Mouse (Mus musculus): ENCODE measurements around the gene Mfsd1. TPM values are rescaled to one million over a fixed set of nuclear protein-coding genes. Genes with fewer than 3 reads are reported as not detected.

Gene Mfsd1
- total and polyA plus RNA-seq, 3 experiments: 44.3 to 95.7 (median 56.8) TPM

DNA sequence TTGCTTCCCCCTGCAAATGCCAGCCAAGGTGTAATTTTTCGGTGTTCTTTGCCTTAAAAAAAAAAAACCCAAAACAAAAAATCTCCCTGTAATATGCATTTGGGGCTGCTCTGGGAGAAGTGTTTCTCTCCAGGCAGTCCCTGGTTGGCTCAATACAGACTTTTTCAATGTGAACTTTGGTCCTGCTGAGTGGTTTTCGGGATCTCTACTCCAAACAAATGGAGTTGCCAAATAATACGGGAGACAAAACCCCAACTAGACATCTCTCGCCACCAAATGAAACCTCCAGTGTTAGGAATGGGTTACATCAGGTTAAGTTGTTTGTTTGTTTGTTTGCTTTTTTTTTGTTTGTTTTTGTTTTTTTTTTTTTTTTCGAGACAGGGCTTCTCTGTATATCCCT, 27.3 kb upstream of the Mfsd1 start:
- DNase-seq (ENCODE audit: extremely low read depth): no peak
- Histone ChIP-seq H3K4me2 (ENCODE audit: insufficient read depth, low read depth, poor library complexity, severe bottlenecking) (0 out of 2 replicates have a peak overlapping the region, but pooled peaks have one; percentile 8), H3K36me3 (replicated peaks in 1 of 2; ENCODE audit: control insufficient read depth in 1 of 2, insufficient read depth in 1 of 2, low read length in 1 of 2) (no peaks in the 10 kb centered on the region), H3K9ac (ENCODE audit: insufficient read depth, low read depth) (no peak overlapping the region), H3K4me1 (ENCODE audit: control insufficient read depth in 1 of 2, insufficient read depth in 2 of 2) (peaks cover 6 to 60% of the 10 kb centered on the region in 2 experiments), H3K4me3 (replicated peaks in 1 of 3; ENCODE audit: low read depth in 2 of 3, low read length in 2 of 3, poor library complexity in 1 of 3) (no peak overlapping the region), H3K79me2 (replicated peaks; ENCODE audit: control insufficient read depth, extremely low read depth, insufficient read depth, poor library complexity, severe bottlenecking) (no peaks in the 10 kb centered on the region), H3K27me3 (replicated peaks) (no peaks in the 10 kb centered on the region), H3K9me3 (replicated peaks; ENCODE audit: low read length) (no peaks in the 10 kb centered on the region), H3K27ac (ENCODE audit: insufficient read depth, low read depth) (no peak overlapping the region)
- in situ Hi-C loops (cut with MboI; ENCODE audit: low pct_ligation_motif_present, low pct_unique_long_range_greater_than_20kb, low sequenced_read_pairs): no loop called here
- no peak for TF ChIP-seq HCFC1 (IDR thresholded peaks at IDR 0.05; ENCODE audit: low read depth, low read length)
- TF ChIP-seq TCF12 (IDR thresholded peaks at IDR 0.05; ENCODE audit: low read depth, low read length): no peak
- TF ChIP-seq EP300 (IDR thresholded peaks at IDR 0.05; ENCODE audit: low read length): no peak
- no peak for TF ChIP-seq MXI1 (IDR thresholded peaks at IDR 0.05; ENCODE audit: low read depth, low read length)
- TF ChIP-seq NELFE (IDR thresholded peaks at IDR 0.05; ENCODE audit: low read depth, low read length): no peak
- TF ChIP-seq RCOR1 (conservative IDR thresholded peaks at IDR 0.05; ENCODE audit: low read depth, low read length): no peak
- TF ChIP-seq IRF4 (IDR thresholded peaks at IDR 0.05; ENCODE audit: low read depth, low read length): no peak
- dilution Hi-C loops (cut with MboI; ENCODE audit: extremely low pct_ligation_motif_present, extremely low pct_unique_long_range_greater_than_20kb, low sequenced_read_pairs): no loop called here

DNA sequence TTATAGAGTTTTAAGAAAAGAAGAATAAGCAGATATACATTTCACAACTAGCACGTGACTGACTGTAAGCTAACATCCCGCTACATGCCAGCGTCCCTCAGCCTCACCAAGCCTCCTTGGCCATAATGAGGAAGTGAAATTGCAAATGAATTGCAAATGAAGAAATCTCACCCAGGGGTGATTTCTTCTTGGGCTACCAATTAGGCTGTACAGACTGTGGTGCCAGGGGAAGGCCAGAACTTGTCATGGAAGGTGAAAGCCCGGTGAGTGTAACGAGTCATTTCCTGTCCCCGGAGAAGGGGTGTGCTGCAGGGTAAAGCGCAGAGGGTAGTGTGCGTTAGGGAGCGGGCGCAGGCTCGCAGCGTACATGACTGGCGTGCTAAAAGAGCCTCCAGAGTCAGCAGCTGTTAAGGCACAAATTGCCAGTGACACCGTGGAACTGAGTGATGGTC, 25.3 kb upstream of the Mfsd1 start:
- Histone ChIP-seq H3K4me3 (replicated peaks in 1 of 3; ENCODE audit: low read depth in 2 of 3, low read length in 2 of 3, poor library complexity in 1 of 3) (peak overlapping the region in 2 of 3 experiments; percentile 12 to 50), H3K27me3 (replicated peaks) (no peaks in the 10 kb centered on the region), H3K79me2 (replicated peaks; ENCODE audit: control insufficient read depth, extremely low read depth, insufficient read depth, poor library complexity, severe bottlenecking) (no peaks in the 10 kb centered on the region), H3K27ac (ENCODE audit: insufficient read depth, low read depth) (no peak overlapping the region), H3K4me1 (ENCODE audit: control insufficient read depth in 1 of 2, insufficient read depth in 2 of 2) (peaks cover 6 to 73% of the 10 kb centered on the region in 2 experiments), H3K9me3 (replicated peaks; ENCODE audit: low read length) (no peaks in the 10 kb centered on the region), H3K9ac (ENCODE audit: insufficient read depth, low read depth) (peak overlapping the region; percentile 34), H3K36me3 (replicated peaks in 1 of 2; ENCODE audit: control insufficient read depth in 1 of 2, insufficient read depth in 1 of 2, low read length in 1 of 2) (no peaks in the 10 kb centered on the region), H3K4me2 (ENCODE audit: insufficient read depth, low read depth, poor library complexity, severe bottlenecking) (peak overlapping the region; percentile 33)
- dilution Hi-C loops (cut with MboI; ENCODE audit: extremely low pct_ligation_motif_present, extremely low pct_unique_long_range_greater_than_20kb, low sequenced_read_pairs) (no loop called here), in situ Hi-C loops (cut with MboI; ENCODE audit: low pct_ligation_motif_present, low pct_unique_long_range_greater_than_20kb, low sequenced_read_pairs) (no loop called here)
- DNase-seq (ENCODE audit: extremely low read depth): peak; percentile 95
- TF ChIP-seq SIN3A (IDR thresholded peaks at IDR 0.05; ENCODE audit: low read length): 0 out of 2 replicates have a peak, but pooled peaks have one; percentile 23
- no peak for TF ChIP-seq UBTF (IDR thresholded peaks at IDR 0.05; ENCODE audit: low read depth, low read length)
- TF ChIP-seq IRF4 (IDR thresholded peaks at IDR 0.05; ENCODE audit: low read depth, low read length): peak; percentile 84
- peak; percentile 21; the same call in 1 of the 2 replicates for TF ChIP-seq JUND (conservative IDR thresholded peaks at IDR 0.05; ENCODE audit: low read depth, low read length)
- peak; percentile 99 for TF ChIP-seq BHLHE40 (IDR thresholded peaks at IDR 0.05; ENCODE audit: low read depth, low read length)
- no peak for TF ChIP-seq MAFK (IDR thresholded peaks at IDR 0.05; ENCODE audit: insufficient replicate concordance, low read length)
- TF ChIP-seq PAX5 (IDR thresholded peaks at IDR 0.05; ENCODE audit: low read length): no peak
- peak; percentile 27; the same call in 1 of the 2 replicates for TF ChIP-seq MXI1 (IDR thresholded peaks at IDR 0.05; ENCODE audit: low read depth, low read length)
- TF ChIP-seq ZKSCAN1 (IDR thresholded peaks at IDR 0.05; ENCODE audit: borderline replicate concordance, low read depth, low read length): no peak
- TF ChIP-seq NRF1 (IDR thresholded peaks at IDR 0.05; ENCODE audit: low read depth, low read length): peak; percentile 50; the same call in 1 of the 2 replicates
- no peak for TF ChIP-seq GABPA (IDR thresholded peaks at IDR 0.05; ENCODE audit: insufficient replicate concordance, low read depth, low read length)
- TF ChIP-seq TCF12 (IDR thresholded peaks at IDR 0.05; ENCODE audit: low read depth, low read length): peak; percentile 62; the same call in 1 of the 2 replicates
- no peak for TF ChIP-seq NELFE (IDR thresholded peaks at IDR 0.05; ENCODE audit: low read depth, low read length)
- peak; percentile 58 for TF ChIP-seq ETS1 (conservative IDR thresholded peaks at IDR 0.05; ENCODE audit: low read depth, low read length)
- TF ChIP-seq HCFC1 (IDR thresholded peaks at IDR 0.05; ENCODE audit: low read depth, low read length): no peak; the same call in 1 of the 2 replicates
- TF ChIP-seq USF1 (IDR thresholded peaks at IDR 0.05; ENCODE audit: low read depth, low read length): peak; percentile 64
- no peak for TF ChIP-seq CTCF (conservative IDR thresholded peaks at IDR 0.05 in 1 of 2, IDR thresholded peaks at IDR 0.05 in 1 of 2; ENCODE audit: low read depth in 2 of 2, low read length in 2 of 2)
- no peak for TF ChIP-seq CHD2 (IDR thresholded peaks at IDR 0.05; ENCODE audit: low read length)
- peak; percentile 54; the same call in 1 of the 2 replicates for TF ChIP-seq TBP (conservative IDR thresholded peaks at IDR 0.05; ENCODE audit: low read depth, low read length)
- TF ChIP-seq ZC3H11A (IDR thresholded peaks at IDR 0.05; ENCODE audit: low read depth, low read length): no peak
- peak; percentile 71 for TF ChIP-seq MAX (IDR thresholded peaks at IDR 0.05; ENCODE audit: low read length)
- no peak for TF ChIP-seq MAZ (IDR thresholded peaks at IDR 0.05; ENCODE audit: low read depth, low read length)
- peak; percentile 72 for TF ChIP-seq POLR2A (IDR thresholded peaks at IDR 0.05; ENCODE audit: low read depth, low read length)
- no peak; the same call in 1 of the 2 replicates for TF ChIP-seq CHD1 (IDR thresholded peaks at IDR 0.05; ENCODE audit: low read depth, low read length)
- peak; percentile 13; the same call in 1 of the 2 replicates for TF ChIP-seq JUN (IDR thresholded peaks at IDR 0.05; ENCODE audit: insufficient read depth, low read depth, low read length)
- TF ChIP-seq KAT2A (IDR thresholded peaks at IDR 0.05; ENCODE audit: insufficient replicate concordance, low read length): no peak
- no peak for TF ChIP-seq POLR2AphosphoS2 (IDR thresholded peaks at IDR 0.05; ENCODE audit: low read depth, low read length)
- TF ChIP-seq MYC (IDR thresholded peaks at IDR 0.05; ENCODE audit: low read depth, low read length): peak; percentile 40; the same call in 1 of the 2 replicates
- TF ChIP-seq ZNF384 (IDR thresholded peaks at IDR 0.05; ENCODE audit: low read depth, low read length): no peak
- no peak for TF ChIP-seq RCOR1 (conservative IDR thresholded peaks at IDR 0.05; ENCODE audit: low read depth, low read length)
- peak; percentile 69 for TF ChIP-seq USF2 (conservative IDR thresholded peaks at IDR 0.05; ENCODE audit: low read depth, low read length)
